Mouse (Mus musculus) intestine, embryonic 15.5 days (tissue): ENCODE measurements around the gene Enpp6. TPM values are rescaled to one million over a fixed set of nuclear protein-coding genes. Genes with fewer than 3 reads are reported as not detected.

ENCODE experiments used
- polyA plus RNA-seq: library from polyadenylated mRNA; unstranded; fragments of >200 nt; fragmentation: Nextera tagmentation; extraction: Ambion mirVana; gene quantifications from 2 replicates; pipeline ENCODE4 v1.2.1, GENCODE M21; 2015

Gene Enpp6
- polyA plus RNA-seq, 1 experiment from 2014 or later: 0.16 TPM

Other genes starting within 250 kb of the Enpp6 start
- gene Irf2, start 247.2 kb upstream of the Enpp6 start, polyA plus RNA-seq: 26.6 and 34.7 TPM in 2 replicates